Mouse (Mus musculus) cerebellum, adult (tissue): ENCODE results near the gene Pold1.

Source experiments
- ATAC-seq: cut with Nextera tagmentation; 2 replicates; pipeline ENCODE4 v1.9.2; 2017; ENCODE audit warnings: mild to moderate bottlenecking, moderate library complexity, mixed read lengths; ENCODE audit not compliant: insufficient number of reproducible peaks, low FRiP score, low TSS enrichment

Pold1 gene

GRCm38 (mm10) chr7:44549621-44550408, 1.2 kb upstream of the Pold1 start:
- ATAC-seq, result no peak

- ATAC-seq, result no peak
Observed at GRCm38 (mm10) chr7:44547725-44548124, 924 bp downstream of the Pold1 start.

GRCm38 (mm10) chr7:44547041-44547440, 1.6 kb downstream of the Pold1 start:
- no peak for ATAC-seq

DNA sequence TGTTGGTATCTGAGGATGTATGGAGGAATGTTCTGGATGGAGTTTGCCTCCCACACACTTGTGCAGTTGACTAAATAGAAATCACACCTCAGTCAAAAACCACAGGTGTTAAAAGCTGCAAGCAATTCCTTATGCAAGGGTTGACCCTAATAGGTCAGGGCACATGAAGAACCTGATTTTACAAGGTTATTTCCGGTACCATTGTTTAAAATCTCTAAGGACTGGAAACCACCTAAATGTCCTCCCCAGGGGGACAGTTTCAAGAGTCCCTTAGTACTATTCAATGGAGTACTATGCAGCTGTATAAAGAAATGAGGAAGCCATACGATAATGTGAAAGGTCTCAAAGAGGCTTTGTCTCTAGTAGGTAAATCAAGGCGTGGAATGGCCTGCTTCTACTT, 2.4 kb downstream of the Pold1 start:
- ATAC-seq, result no peak

DNA sequence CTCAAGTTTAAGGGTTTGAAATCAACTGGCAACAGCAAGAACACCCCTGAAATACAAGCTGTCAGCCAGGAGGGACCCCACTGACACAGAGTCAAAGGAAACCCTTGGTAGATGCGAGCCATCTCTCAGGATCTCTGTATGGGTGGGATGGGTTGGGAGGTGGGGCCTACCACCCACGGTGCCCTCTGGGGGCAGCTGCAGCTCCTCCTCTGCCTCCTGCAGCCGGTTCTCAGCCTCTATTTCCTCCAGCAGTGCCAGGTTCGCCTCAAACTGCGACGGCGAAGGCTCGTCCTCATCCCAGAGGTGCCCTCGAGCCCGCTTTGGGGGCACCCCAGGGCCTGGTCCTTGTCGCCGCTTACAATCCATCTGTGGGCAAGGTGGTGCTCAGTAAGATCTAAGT, 5.6 kb downstream of the Pold1 start:
- ATAC-seq, result no peak

GRCm38 (mm10) chr7:44542555-44542954, 6.1 kb downstream of the Pold1 start:
- no peak for ATAC-seq

GRCm38 (mm10) chr7:44538756-44539624, 9.7 kb downstream of the Pold1 start:
- no peak for ATAC-seq

- no peak for ATAC-seq
Observed at GRCm38 (mm10) chr7:44537496-44537895, 11.2 kb downstream of the Pold1 start.

GRCm38 (mm10) chr7:44537009-44537408, 11.6 kb downstream of the Pold1 start:
- ATAC-seq, result no peak

GRCm38 (mm10) chr7:44536590-44536968, 12.1 kb downstream of the Pold1 start:
- ATAC-seq, result peak; percentile 50; the same call in 1 of the 2 replicates

DNA sequence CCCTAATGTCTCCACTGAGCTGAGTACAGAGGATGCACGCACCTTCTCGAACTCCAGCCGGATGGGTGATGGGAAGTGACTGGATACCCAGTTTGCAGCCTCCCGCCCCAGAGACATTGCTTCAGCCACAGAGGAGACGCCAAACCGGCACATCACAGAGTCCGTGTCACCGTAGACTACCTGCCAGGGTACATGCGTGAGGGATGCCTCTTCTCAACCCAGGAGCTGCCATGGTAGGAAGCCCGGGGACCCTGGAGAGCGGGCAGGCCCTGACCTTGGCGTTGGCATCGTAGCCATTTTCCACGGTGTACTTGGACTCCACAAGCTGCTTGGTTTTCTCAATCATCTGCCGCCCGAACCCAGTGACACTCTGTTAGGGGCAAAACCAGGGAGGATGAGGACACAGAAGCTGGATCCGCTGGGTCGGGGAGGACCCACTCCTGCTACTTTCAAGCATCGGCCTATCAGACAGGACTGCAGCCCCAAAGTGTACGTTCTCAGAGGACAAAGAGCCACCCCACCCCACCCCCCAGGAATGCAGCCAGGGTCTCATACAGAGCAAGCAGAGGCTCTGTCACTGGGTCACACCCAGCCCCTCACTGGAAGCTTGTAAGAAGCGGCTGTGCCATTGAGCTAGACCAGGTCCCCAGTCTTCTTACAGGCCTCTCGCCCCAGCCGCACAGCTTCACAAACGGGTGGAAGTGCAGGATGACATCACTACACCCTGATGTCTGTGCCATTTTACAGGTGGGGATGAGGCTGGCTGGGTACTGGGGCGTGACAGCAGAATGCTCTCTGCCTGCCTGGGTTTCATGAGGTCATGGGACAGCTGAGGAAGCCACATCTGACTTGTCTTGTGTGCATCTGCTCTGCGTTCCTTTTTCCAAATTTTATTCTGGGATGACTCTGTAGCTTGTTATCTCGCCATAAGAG, 12.7 kb downstream of the Pold1 start:
- no peak for ATAC-seq

DNA sequence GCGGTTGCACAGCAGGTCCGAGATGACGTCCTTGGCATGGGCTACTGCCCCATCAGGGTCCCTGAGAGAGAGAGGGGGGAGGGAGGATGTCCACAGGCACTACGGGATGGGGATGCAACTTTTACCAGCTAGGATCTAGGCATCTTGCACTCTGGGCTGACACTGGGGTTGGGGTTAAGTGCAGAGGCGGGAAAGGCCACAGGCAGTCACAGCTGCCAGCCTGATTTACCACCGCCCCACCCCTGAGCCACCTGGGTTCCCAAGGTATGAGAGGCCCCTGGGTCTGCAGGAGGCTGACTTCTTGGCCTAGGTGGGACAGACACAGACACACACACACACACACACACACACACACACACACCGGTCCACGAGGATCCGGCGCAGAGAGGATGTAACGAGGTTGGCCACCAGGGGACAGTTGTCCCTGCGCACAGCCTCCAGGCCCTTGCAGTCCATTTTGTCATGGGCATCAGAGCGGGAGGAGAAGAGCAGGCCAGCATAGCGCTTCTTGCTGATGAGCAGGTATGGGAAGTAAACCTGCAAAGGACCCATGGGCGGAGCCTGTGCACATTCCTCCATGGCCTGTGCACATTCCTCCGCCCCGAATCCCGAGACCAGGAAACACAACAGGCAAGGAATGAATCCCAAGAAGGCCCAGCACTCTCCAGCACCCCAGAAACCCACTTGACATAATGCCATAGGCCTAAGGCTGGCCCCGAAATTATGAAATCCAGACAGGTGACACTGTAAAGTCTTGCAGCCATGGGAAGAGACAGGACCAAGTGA, 13.8 kb downstream of the Pold1 start:
- no peak for ATAC-seq

- no peak for ATAC-seq
Observed at GRCm38 (mm10) chr7:44534242-44534641, 14.4 kb downstream of the Pold1 start.

GRCm38 (mm10) chr7:44533746-44534045, 15.0 kb downstream of the Pold1 start:
- no peak for ATAC-seq

- ATAC-seq, result no peak
Observed at GRCm38 (mm10) chr7:44532918-44533745, 15.5 kb downstream of the Pold1 start.

DNA sequence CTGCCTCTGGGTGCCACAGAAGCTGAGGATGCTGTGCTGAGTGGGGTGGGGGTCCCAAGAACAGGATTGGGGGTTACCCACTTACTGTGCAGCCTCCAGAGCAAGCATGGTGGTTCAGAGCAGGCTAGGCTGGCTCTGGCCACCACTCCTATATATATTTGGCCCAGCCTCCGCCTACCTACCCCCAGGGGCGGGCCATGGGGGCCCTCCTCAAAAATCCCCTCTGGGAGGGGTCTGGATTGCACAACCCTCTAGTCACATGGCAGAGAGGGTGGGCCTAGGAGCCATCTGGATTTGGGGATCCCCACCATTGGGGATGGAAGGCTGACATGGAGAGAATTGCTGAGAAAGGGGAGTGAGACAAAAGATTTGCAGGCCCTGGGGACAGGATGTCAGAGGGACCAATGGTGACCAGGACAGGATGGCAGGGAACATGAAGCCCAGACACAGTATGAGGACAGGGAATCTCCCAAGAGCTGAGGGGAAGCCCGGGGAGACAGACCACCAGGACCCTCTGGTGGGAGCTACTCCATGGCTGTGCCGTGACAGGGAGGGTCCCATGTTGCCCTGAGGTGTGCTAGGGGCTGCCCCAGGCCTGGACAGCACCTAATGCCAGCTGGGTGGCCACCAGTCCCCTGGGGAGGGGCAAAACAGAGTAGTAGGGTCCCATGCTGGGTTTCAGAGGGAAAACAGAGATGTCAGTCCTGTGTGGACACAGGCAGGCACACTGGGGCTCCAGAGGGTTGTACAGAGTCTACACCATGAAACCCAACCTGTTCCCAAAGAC, 16.5 kb downstream of the Pold1 start, which contains the start of gene Spib:
Gene Spib (minus strand): TSS at position 126 of the 787 bp plus-strand sequence.
- no peak for ATAC-seq

GRCm38 (mm10) chr7:44531207-44531606, 17.4 kb downstream of the Pold1 start:
- ATAC-seq, result no peak

- no peak for ATAC-seq
Observed at GRCm38 (mm10) chr7:44530507-44530906, 18.1 kb downstream of the Pold1 start.
